Mouse (Mus musculus): ENCODE data around the gene Cand1. TPM values are rescaled to one million over a fixed set of nuclear protein-coding genes. Genes with fewer than 3 reads are reported as not detected.

Cand1 gene
- polyA plus RNA-seq, 1 experiment from 2014 or later, result 72.5 TPM

- Histone ChIP-seq H3K9me3 (no peaks in the 10 kb centered on the region), H3K27ac (peak overlapping the region; percentile 99), H3K36me3 (peaks cover 18% of the 10 kb centered on the region), H3K4me3 (peak overlapping the region; percentile 100), H3K9ac (peak overlapping the region; percentile 99), H3K27me3 (no peaks in the 10 kb centered on the region), H3K4me2 (replicated peaks) (peak overlapping the region; percentile 72), H3K4me1 (peaks cover 15% of the 10 kb centered on the region)
- ATAC-seq (ENCODE audit: low FRiP score, low read depth), result peak; percentile 10
- WGBS, result under 1% methylated on average over 38 of the region's 54 CpGs
Measured at GRCm38 (mm10) chr10:119238985-119239631, 747 bp downstream of the Cand1 start.

GRCm38 (mm10) chr10:119231526-119231925 lies 8.3 kb downstream of the Cand1 start:
- Histone ChIP-seq H3K9ac (no peak overlapping the region), H3K36me3 (peaks cover 18% of the 10 kb centered on the region), H3K4me1 (0 out of 2 replicates have a peak, but pooled peaks cover 9% of the 10 kb centered on the region), H3K4me2 (replicated peaks) (no peak overlapping the region), H3K4me3 (no peak overlapping the region), H3K27me3 (no peaks in the 10 kb centered on the region), H3K27ac (no peak overlapping the region), H3K9me3 (no peaks in the 10 kb centered on the region)
- 93% methylated on average over 5 of the region's 5 CpGs for WGBS
- ATAC-seq (ENCODE audit: low FRiP score, low read depth), result no peak

GRCm38 (mm10) chr10:119230703-119231102 lies 9.2 kb downstream of the Cand1 start:
- Histone ChIP-seq H3K36me3 (peaks cover 23% of the 10 kb centered on the region), H3K9me3 (no peaks in the 10 kb centered on the region), H3K27me3 (no peaks in the 10 kb centered on the region), H3K9ac (no peak overlapping the region), H3K4me2 (replicated peaks) (no peak overlapping the region), H3K4me3 (no peak overlapping the region), H3K27ac (no peak overlapping the region), H3K4me1 (0 out of 2 replicates have a peak, but pooled peaks cover 9% of the 10 kb centered on the region)
- no peak for ATAC-seq (ENCODE audit: low FRiP score, low read depth)
- 86% methylated on average over 4 of the region's 4 CpGs for WGBS

GRCm38 (mm10) chr10:119230074-119230669 lies 9.7 kb downstream of the Cand1 start:
- Histone ChIP-seq H3K9me3 (no peaks in the 10 kb centered on the region), H3K27ac (no peak overlapping the region), H3K4me1 (0 out of 2 replicates have a peak, but pooled peaks cover 9% of the 10 kb centered on the region), H3K27me3 (no peaks in the 10 kb centered on the region), H3K36me3 (peaks cover 23% of the 10 kb centered on the region), H3K4me3 (no peak overlapping the region), H3K4me2 (replicated peaks) (no peak overlapping the region), H3K9ac (no peak overlapping the region)
- no peak for ATAC-seq (ENCODE audit: low FRiP score, low read depth)
- WGBS, result 79% methylated on average over 5 of the region's 5 CpGs

GRCm38 (mm10) chr10:119223686-119224085 lies 16.2 kb downstream of the Cand1 start:
- no peaks in the 10 kb centered on the region for H3K27me3 ChIP-seq
- ATAC-seq (ENCODE audit: low FRiP score, low read depth), result no peak
- no peaks in the 10 kb centered on the region for H3K9me3 ChIP-seq
- 80% methylated on average over 4 of the region's 4 CpGs for WGBS
- H3K4me1 ChIP-seq, result peaks cover 4% of the 10 kb centered on the region; the same call in 1 of the 2 replicates
- H3K4me2 ChIP-seq (replicated peaks), result no peak overlapping the region
- peaks cover 49% of the 10 kb centered on the region for H3K36me3 ChIP-seq
- no peak overlapping the region for H3K27ac ChIP-seq
- no peak overlapping the region for H3K4me3 ChIP-seq
- no peak overlapping the region for H3K9ac ChIP-seq

- peaks cover 65% of the 10 kb centered on the region for H3K36me3 ChIP-seq
- 85% methylated on average over 5 of the region's 5 CpGs for WGBS
Measured at GRCm38 (mm10) chr10:119221631-119222030, 18.2 kb downstream of the Cand1 start.

GRCm38 (mm10) chr10:119219415-119219814 lies 20.4 kb downstream of the Cand1 start:
- ATAC-seq (ENCODE audit: low FRiP score, low read depth), result 0 out of 2 replicates have a peak, but pooled peaks have one; percentile 44
- H3K27ac ChIP-seq, result no peak overlapping the region

More at GRCm38 (mm10) chr10:119221631-119222030, 18.2 kb downstream of the Cand1 start:
- ATAC-seq (ENCODE audit: low FRiP score, low read depth), result no peak
- no peak overlapping the region for H3K27ac ChIP-seq
- H3K9me3 ChIP-seq, result no peaks in the 10 kb centered on the region
- no peak overlapping the region for H3K9ac ChIP-seq
- H3K4me3 ChIP-seq, result no peak overlapping the region
- H3K4me1 ChIP-seq, result peaks cover 4% of the 10 kb centered on the region; the same call in 1 of the 2 replicates
- no peaks in the 10 kb centered on the region for H3K27me3 ChIP-seq
- H3K4me2 ChIP-seq (replicated peaks), result no peak overlapping the region

GRCm38 (mm10) chr10:119218274-119219080 lies 21.4 kb downstream of the Cand1 start:
- Histone ChIP-seq H3K36me3 (peaks cover 61% of the 10 kb centered on the region), H3K9me3 (no peaks in the 10 kb centered on the region), H3K4me3 (no peak overlapping the region), H3K9ac (no peak overlapping the region), H3K4me2 (replicated peaks) (no peak overlapping the region), H3K27me3 (no peaks in the 10 kb centered on the region), H3K27ac (no peak overlapping the region), H3K4me1 (peaks cover 4% of the 10 kb centered on the region; the same call in 1 of the 2 replicates)
- ATAC-seq (ENCODE audit: low FRiP score, low read depth), result no peak
- WGBS, result 95% methylated on average over 15 of the region's 15 CpGs

More at GRCm38 (mm10) chr10:119219415-119219814, 20.4 kb downstream of the Cand1 start:
- no peaks in the 10 kb centered on the region for H3K9me3 ChIP-seq
- H3K4me1 ChIP-seq, result peaks cover 4% of the 10 kb centered on the region; the same call in 1 of the 2 replicates
- 65% methylated on average over 11 of the region's 11 CpGs for WGBS
- H3K4me2 ChIP-seq (replicated peaks), result no peak overlapping the region
- H3K27me3 ChIP-seq, result no peaks in the 10 kb centered on the region
- no peak overlapping the region for H3K4me3 ChIP-seq
- no peak overlapping the region for H3K9ac ChIP-seq
- H3K36me3 ChIP-seq, result peaks cover 63% of the 10 kb centered on the region

- Histone ChIP-seq H3K4me3 (no peak overlapping the region), H3K27ac (no peak overlapping the region), H3K4me1 (no peaks in the 10 kb centered on the region), H3K9me3 (no peaks in the 10 kb centered on the region), H3K27me3 (no peaks in the 10 kb centered on the region), H3K36me3 (peaks cover 84% of the 10 kb centered on the region), H3K4me2 (replicated peaks) (no peak overlapping the region), H3K9ac (no peak overlapping the region)
- WGBS, result 72% methylated on average over 5 of the region's 5 CpGs
- no peak for ATAC-seq (ENCODE audit: low FRiP score, low read depth)
Measured at GRCm38 (mm10) chr10:119212443-119212842, 27.4 kb downstream of the Cand1 start.

GRCm38 (mm10) chr10:119211251-119211650 lies 28.6 kb downstream of the Cand1 start:
- Histone ChIP-seq H3K9ac (no peak overlapping the region), H3K9me3 (no peaks in the 10 kb centered on the region), H3K4me3 (no peak overlapping the region), H3K4me1 (no peaks in the 10 kb centered on the region), H3K4me2 (replicated peaks) (no peak overlapping the region), H3K27ac (no peak overlapping the region), H3K27me3 (no peaks in the 10 kb centered on the region), H3K36me3 (peaks cover 85% of the 10 kb centered on the region)
- ATAC-seq (ENCODE audit: low FRiP score, low read depth), result no peak
- WGBS, result 88% methylated on average over 11 of the region's 11 CpGs

GRCm38 (mm10) chr10:119206309-119206932 lies 33.4 kb downstream of the Cand1 start:
- Histone ChIP-seq H3K9ac (no peak overlapping the region), H3K9me3 (no peaks in the 10 kb centered on the region), H3K36me3 (peaks cover 90% of the 10 kb centered on the region), H3K4me1 (no peaks in the 10 kb centered on the region), H3K27ac (no peak overlapping the region), H3K4me2 (replicated peaks) (no peak overlapping the region), H3K27me3 (no peaks in the 10 kb centered on the region), H3K4me3 (no peak overlapping the region)
- no peak for ATAC-seq (ENCODE audit: low FRiP score, low read depth)
- WGBS, result 96% methylated on average over 8 of the region's 8 CpGs
